Mouse (Mus musculus): ENCODE results near the gene Rfx1. TPM values are rescaled to one million over a fixed set of nuclear protein-coding genes. Genes with fewer than 3 reads are reported as not detected.

Rfx1 gene
- total and polyA plus RNA-seq, 3 experiments: 3.2 to 13.1 (median 10.8) TPM

GRCm38 (mm10) chr8:84065037-84065436 lies 1.6 kb upstream of the Rfx1 start, which contains the start of gene Gm10643:
Gm10643 (minus strand) TSS chr8:84065137.
- dilution Hi-C loops (cut with MboI; ENCODE audit: extremely low pct_ligation_motif_present, extremely low pct_unique_long_range_greater_than_20kb, low sequenced_read_pairs): no loop called here
- peak within 1 kb of the TSS; percentile 93 for H3K9ac ChIP-seq (ENCODE audit: insufficient read depth, low read depth)
- H3K4me1 ChIP-seq (ENCODE audit: control insufficient read depth in 1 of 2, insufficient read depth in 2 of 2): peaks cover 20 to 49% of the 10 kb centered on the region in 2 experiments
- no peaks in the 10 kb centered on the region for H3K27me3 ChIP-seq (replicated peaks)
- in situ Hi-C loops (cut with MboI; ENCODE audit: low pct_ligation_motif_present, low pct_unique_long_range_greater_than_20kb, low sequenced_read_pairs): no loop called here
- H3K9me3 ChIP-seq (replicated peaks; ENCODE audit: low read length): no peaks in the 10 kb centered on the region
- TF ChIP-seq ZMIZ1 (IDR thresholded peaks at IDR 0.05; ENCODE audit: low read depth, low read length) (no peak), ELF1 (IDR thresholded peaks at IDR 0.05; ENCODE audit: low read depth, low read length) (no peak), GABPA (IDR thresholded peaks at IDR 0.05; ENCODE audit: insufficient replicate concordance, low read depth, low read length) (no peak), ETS1 (conservative IDR thresholded peaks at IDR 0.05; ENCODE audit: low read depth, low read length) (no peak)
- DNase-seq (ENCODE audit: extremely low read depth): no peak
- peaks cover 8% of the 10 kb centered on the region; the same call in 1 of the 2 replicates for H3K79me2 ChIP-seq (replicated peaks; ENCODE audit: control insufficient read depth, extremely low read depth, insufficient read depth, poor library complexity, severe bottlenecking)
- peak within 1 kb of the TSS; percentile 47 for H3K27ac ChIP-seq (ENCODE audit: insufficient read depth, low read depth)
- H3K4me3 ChIP-seq (replicated peaks in 1 of 3; ENCODE audit: low read depth in 2 of 3, low read length in 2 of 3, poor library complexity in 1 of 3): peak within 1 kb of the TSS; percentile 68 to 71 (median 70)
- peak within 1 kb of the TSS; percentile 37; the same call in 1 of the 2 replicates for H3K4me2 ChIP-seq (ENCODE audit: insufficient read depth, low read depth, poor library complexity, severe bottlenecking)
- no peaks in the 10 kb centered on the region for H3K36me3 ChIP-seq (replicated peaks in 1 of 2; ENCODE audit: control insufficient read depth in 1 of 2, insufficient read depth in 1 of 2, low read length in 1 of 2)

- peak overlapping the region; percentile 93 for H3K9ac ChIP-seq (ENCODE audit: insufficient read depth, low read depth)
- H3K4me1 ChIP-seq (ENCODE audit: control insufficient read depth in 1 of 2, insufficient read depth in 2 of 2): peaks cover 25 to 54% of the 10 kb centered on the region in 2 experiments
- no peaks in the 10 kb centered on the region for H3K9me3 ChIP-seq (replicated peaks; ENCODE audit: low read length)
- no peak for DNase-seq (ENCODE audit: extremely low read depth)
- no peaks in the 10 kb centered on the region for H3K27me3 ChIP-seq (replicated peaks)
- H3K4me2 ChIP-seq (ENCODE audit: insufficient read depth, low read depth, poor library complexity, severe bottlenecking): peak overlapping the region; percentile 37; the same call in 1 of the 2 replicates
- peaks cover 0 to 3% of the 10 kb centered on the region in 2 experiments for H3K36me3 ChIP-seq (replicated peaks in 1 of 2; ENCODE audit: control insufficient read depth in 1 of 2, insufficient read depth in 1 of 2, low read length in 1 of 2)
- dilution Hi-C loops (cut with MboI; ENCODE audit: extremely low pct_ligation_motif_present, extremely low pct_unique_long_range_greater_than_20kb, low sequenced_read_pairs): no loop called here
- H3K4me3 ChIP-seq (replicated peaks in 1 of 3; ENCODE audit: low read depth in 2 of 3, low read length in 2 of 3, poor library complexity in 1 of 3): peak overlapping the region; percentile 68 to 71 (median 70)
- no peak for TF ChIP-seq CTCF (conservative IDR thresholded peaks at IDR 0.05 in 1 of 2, IDR thresholded peaks at IDR 0.05 in 1 of 2; ENCODE audit: low read depth in 2 of 2, low read length in 2 of 2)
- TF ChIP-seq E2F4 (IDR thresholded peaks at IDR 0.05; ENCODE audit: insufficient replicate concordance, low read depth, low read length): no peak
- TF ChIP-seq SIN3A (IDR thresholded peaks at IDR 0.05; ENCODE audit: low read length): peak; percentile 20; the same call in 1 of the 2 replicates
- TF ChIP-seq ETS1 (conservative IDR thresholded peaks at IDR 0.05; ENCODE audit: low read depth, low read length): no peak
- TF ChIP-seq MAX (IDR thresholded peaks at IDR 0.05; ENCODE audit: low read length): no peak
- TF ChIP-seq CHD1 (IDR thresholded peaks at IDR 0.05; ENCODE audit: low read depth, low read length): 0 out of 2 replicates have a peak, but pooled peaks have one; percentile 65
- TF ChIP-seq TCF12 (IDR thresholded peaks at IDR 0.05; ENCODE audit: low read depth, low read length): no peak
- no peak for TF ChIP-seq EP300 (IDR thresholded peaks at IDR 0.05; ENCODE audit: low read length)
- no peak for TF ChIP-seq UBTF (IDR thresholded peaks at IDR 0.05; ENCODE audit: low read depth, low read length)
- TF ChIP-seq ZNF384 (IDR thresholded peaks at IDR 0.05; ENCODE audit: low read depth, low read length): peak; percentile 45; the same call in 1 of the 2 replicates
- TF ChIP-seq MXI1 (IDR thresholded peaks at IDR 0.05; ENCODE audit: low read depth, low read length): no peak
- no peak for TF ChIP-seq MAZ (IDR thresholded peaks at IDR 0.05; ENCODE audit: low read depth, low read length)
- TF ChIP-seq IRF4 (IDR thresholded peaks at IDR 0.05; ENCODE audit: low read depth, low read length): no peak
- in situ Hi-C loops (cut with MboI; ENCODE audit: low pct_ligation_motif_present, low pct_unique_long_range_greater_than_20kb, low sequenced_read_pairs): no loop called here
- peak overlapping the region; percentile 47 for H3K27ac ChIP-seq (ENCODE audit: insufficient read depth, low read depth)
- H3K79me2 ChIP-seq (replicated peaks; ENCODE audit: control insufficient read depth, extremely low read depth, insufficient read depth, poor library complexity, severe bottlenecking): peaks cover 10% of the 10 kb centered on the region; the same call in 1 of the 2 replicates
Observed at GRCm38 (mm10) chr8:84065457-84066072, 1.1 kb upstream of the Rfx1 start.

Data from CH12.LX (cell line).